Mouse (Mus musculus): ENCODE measurements at regions not wholly inside any gene's neighbourhood (a gene's known extent, or its start where the extent isn't known, plus 50 kb on each side); places are given as distances from the start of the nearest gene placed in this dataset.
A peak's percentile ranks its signal among the peaks of the same experiment; 100 is the strongest.
"Not testable (repeated sequence)": the region's sequence is repeated elsewhere in the genome, so short reads cannot be mapped to it uniquely, and the experiment has no call there.

DNA sequence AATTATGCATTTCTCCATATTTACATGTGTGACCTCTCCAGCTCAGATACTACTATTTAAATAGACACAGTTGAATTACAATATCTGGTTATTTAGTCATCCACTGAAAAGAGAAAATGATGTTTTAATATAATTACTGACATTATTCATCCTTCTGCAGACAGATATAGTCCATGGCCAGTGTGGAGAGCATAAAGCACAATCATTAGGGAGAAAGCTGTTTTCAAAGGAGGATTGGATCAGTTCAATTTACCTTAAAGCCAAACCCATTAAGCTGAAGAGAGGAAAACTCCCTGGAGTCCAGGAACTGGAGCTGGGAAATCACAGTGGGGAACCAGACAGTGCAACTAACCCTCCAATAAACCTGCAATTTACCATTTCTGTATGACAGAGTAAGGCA, 339.8 kb upstream of the Rgs17 start:
- DNase-seq (ENCODE audit: low spot score) = no peak

DNA sequence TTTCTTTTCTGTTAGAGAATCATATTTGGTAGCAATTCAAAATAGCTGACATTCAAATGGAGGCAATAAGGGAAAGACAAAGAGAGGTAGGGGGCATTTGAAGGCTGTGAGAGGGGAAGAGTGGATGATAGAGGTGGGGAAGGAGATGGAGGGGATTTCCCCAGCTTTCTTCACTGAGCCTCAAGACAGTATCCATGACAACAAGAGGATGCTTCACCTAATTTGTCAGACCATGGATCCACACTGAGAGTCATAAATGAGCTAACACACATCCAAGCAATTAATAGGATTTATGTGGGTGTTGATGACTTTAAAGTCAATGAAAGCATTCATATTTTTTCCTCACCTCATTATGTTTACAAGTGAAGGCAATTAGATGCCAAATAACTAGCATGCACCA, 343.5 kb upstream of the Rgs17 start:
- DNase-seq (ENCODE audit: low spot score) = no peak

DNA sequence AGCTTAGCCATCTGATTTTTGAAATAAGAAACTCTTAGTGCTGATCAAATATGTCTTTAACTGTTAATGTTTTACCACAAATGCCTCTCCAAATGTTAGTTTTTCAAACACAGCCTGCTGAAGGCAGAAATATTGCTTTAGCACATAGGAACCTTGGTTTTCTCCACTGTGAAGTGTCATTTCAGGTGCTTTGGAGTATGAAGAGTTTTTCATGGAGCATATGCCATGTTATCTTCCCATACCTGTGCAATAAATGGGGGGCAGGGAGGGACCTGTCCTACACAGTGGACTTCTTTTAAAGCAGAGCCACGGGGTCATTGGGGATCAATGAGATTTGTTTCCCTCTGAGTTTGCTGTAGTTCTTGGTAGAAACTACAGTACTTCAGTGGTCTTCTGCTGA, 369.2 kb upstream of the Rgs17 start:
- DNase-seq (ENCODE audit: low spot score) = no peak

DNA sequence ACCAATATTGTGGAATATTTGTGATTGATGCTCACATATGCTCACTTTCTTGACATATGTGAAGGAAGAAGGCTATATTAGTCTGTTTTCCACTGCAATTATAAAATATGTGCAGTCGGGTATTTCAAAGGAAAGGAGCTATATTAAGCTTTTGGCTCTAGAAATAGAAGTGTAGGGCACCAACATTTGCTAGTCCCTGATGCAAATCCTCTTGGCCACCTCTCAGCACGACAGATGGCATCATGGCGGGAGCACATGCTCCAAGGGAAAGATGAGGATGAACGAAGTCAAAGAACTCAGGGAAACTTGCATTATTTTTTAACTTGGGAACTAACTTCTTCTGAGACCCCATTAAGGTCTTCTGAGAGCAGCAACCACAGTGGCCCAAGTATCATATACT, 374.4 kb upstream of the Rgs17 start:
- DNase-seq (ENCODE audit: low spot score) = no peak

DNA sequence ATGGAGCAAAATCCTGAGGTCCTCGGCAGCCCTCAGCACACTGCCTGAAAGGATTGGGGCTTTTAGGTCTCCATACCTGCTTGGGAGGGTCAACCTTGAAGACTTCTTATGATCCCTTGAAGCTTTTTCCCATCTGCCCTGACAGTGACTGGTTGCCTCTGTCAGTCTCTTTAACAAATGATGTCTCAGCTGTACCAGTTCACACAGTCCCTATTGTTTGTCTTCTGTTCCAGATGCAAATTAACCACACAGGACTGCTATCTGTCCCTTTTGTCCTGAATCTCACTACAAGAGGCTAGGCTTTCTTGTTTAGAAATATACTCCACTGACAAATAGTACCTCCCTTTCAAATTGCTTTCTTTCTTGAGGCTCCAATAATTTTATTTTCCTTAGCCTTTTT, 375.6 kb upstream of the Rgs17 start:
- no peak for DNase-seq (ENCODE audit: low spot score)

DNA sequence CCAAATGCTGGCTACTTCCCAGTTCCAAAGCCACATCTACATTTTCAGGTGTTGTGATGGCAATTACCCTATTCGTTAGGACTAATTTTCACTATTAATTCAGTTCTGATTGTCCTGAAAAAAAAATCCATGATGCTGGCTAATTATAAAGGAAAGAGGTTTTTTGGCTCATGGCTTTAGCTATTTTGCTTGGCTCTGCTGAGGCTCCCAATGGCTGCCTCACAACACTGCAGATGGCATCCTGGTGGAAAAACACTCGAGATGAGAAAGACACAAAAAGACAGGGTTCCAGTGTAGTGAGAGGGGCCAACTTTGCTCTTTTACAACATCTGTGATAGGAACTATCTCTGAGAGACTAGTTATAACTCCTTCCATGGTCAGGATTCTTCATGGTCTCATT, 376.5 kb upstream of the Rgs17 start:
- DNase-seq (ENCODE audit: low spot score) = no peak

DNA sequence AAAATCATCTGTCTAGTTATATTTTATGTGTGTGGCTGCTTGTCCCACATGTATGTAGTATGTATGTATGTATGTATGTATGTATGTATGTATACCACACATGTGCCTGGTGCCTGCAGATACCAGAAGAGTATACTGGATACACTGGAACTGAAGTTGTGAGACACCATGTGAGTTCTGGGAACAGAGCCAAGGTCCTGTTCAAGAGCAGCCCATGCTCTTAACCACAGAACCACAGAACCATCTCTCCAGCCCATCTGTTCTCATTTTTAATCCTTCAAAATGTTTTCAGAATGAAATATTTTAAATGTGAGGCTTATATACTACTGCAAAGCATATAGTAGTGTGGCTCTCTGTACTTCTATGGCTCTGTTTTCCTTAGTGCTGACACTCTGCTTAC, 379.3 kb upstream of the Rgs17 start:
- no peak for DNase-seq (ENCODE audit: low spot score)

DNA sequence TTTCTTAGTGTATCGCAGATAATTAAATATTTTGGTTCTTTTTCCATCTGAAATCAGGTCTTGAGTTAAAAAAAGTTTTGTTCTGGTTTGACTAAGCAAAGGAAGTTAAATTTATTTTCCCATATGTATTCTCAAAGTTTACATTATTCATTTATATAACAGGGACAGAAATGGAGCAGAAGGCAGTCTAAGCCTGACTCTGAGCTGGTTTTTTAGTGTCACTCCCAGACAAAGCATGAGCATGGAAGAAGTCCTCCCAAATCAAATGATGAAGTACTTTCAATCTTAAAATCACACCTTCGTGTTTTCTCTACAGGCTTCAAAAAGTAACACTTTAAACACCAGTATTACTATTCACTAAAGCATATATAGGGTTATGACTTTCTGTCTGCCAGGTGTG, 387.2 kb upstream of the Rgs17 start:
- DNase-seq (ENCODE audit: low spot score) = no peak

DNA sequence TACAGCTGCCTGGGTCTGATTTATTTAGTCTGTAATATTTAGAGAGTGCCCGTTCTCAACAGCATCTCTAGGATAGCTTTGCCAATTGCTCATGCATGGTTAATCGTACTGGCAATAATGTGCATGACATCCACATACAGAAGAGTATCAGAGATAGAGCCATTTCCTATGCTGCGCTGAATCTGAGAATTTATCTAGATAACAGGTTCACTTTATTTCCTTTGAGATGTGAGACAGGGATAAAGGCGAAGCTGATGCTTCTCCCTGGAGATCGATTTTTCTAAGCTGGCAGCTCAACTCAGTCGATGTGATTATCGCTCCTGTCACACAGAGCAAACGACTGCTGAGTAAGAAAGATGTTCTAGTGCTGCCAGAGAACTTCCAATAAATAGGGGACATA, 416.7 kb upstream of the Oprm1 start:
- no peak for DNase-seq (ENCODE audit: low spot score)

DNA sequence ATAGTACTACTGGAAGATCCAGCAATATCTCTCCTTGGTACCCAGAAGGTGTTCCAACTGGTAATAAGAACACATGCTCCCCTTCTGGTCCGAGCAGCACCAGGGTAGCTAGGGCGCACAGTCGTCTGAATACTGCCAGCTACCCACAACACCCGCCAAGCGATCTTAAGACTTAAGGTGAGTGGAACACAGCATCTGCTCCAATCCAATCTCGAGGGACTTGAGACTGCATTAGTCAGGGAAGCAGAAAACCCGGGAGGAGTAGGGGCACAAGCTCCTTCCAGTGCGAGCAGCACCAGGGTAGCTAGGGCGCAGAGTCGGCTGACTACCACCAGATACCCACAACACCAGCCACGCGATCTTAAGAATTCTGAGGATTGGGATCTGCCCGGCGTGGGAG, 409.1 kb upstream of the Oprm1 start:
- DNase-seq (ENCODE audit: low spot score) = not testable (repeated sequence)

DNA sequence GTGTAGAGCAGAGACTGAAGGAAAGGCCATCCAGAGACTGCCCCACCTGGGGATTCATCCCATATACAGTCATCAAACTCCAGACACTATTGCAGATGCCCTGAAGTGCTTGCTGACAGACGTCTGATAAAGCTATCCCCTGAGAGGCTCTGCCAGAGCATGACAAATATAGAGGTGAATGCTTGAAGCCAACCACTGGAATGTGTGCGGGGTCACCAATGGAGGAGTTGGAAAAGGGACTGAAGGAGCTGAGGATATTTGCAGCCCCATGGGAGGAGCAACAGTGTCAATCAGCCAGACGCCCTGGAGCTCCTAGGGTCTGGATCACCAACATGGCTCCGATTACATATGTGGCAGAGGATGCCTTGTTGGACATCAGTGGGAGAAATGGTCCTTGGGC, 392.1 kb upstream of the Oprm1 start:
- no peak for DNase-seq (ENCODE audit: low spot score)

DNA sequence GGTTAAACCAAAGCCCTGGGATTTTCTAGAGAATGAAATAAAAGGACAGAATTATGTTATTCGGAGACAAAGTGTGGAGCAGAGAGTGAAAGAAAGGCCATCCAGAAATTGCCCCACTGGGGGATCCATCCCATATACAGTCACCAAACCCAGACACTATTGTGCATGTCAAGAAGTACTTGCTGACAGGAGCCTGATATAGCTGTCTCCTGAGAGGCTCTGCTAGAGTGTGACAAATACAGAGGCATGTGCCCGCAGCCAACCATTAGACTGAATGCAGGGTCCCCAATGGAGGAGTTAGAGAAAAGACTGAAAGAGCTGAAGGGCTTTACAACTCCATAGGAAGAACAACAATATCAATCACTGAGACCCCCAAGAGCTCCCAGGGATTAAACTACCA, 386.6 kb upstream of the Oprm1 start:
- no peak for DNase-seq (ENCODE audit: low spot score)

DNA sequence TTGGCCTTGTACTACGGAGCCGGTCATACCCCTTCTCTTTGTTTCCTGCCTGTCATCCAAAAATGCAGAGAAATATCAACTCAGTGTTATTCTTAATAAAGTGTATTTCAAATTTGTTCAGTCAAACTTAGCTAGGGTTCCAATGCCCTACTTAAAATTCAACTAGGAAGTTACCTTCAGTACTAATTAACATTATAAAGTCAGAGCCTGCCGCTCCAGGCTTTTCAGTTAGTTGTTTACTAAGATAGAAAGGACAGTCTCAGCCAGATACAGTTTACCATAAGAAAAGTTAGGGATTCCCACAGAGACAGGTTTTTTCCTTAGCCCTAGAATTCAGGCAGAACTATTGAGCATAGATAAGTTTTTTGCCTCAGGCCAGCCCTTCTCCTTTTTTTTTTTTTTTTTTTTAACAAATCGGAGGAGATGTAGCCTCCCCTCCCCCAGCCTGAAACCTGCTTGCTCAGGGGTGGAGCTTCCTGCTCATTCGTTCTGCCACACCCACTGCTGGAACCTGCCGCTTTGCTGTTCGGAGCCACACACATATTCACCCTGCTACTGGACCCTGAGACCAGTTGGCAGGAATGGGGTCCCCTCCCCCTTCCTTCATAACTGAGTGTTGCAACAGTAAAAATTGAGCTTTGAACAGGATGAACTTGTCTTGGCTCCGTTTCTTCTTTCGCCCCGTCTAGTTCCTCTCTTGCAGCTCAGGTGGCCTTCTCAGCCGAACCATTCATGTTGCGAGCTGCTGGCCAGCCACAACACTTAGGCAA, 340.8 kb upstream of the Oprm1 start:
- DNase-seq (ENCODE audit: low spot score) = not testable (repeated sequence)

DNA sequence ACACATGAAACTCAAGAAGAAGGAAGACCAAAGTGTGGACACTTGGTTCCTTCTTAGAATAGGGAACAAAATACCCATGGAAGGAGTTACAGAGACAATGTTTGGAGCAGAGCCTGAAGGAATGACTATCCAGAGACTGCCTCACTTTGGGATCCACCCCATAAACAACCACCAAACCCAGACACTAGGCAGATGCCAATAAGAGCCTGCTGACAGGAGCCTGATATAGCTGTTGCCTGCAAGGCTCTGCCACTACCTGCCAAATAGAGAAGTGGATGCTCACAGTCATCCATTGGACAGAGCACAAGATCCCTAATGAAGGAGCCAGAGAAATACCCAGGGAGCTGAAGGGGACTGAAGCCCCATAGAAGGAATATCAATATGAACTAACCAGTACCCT, 340.1 kb upstream of the Oprm1 start:
- DNase-seq (ENCODE audit: low spot score) = not testable (repeated sequence)

DNA sequence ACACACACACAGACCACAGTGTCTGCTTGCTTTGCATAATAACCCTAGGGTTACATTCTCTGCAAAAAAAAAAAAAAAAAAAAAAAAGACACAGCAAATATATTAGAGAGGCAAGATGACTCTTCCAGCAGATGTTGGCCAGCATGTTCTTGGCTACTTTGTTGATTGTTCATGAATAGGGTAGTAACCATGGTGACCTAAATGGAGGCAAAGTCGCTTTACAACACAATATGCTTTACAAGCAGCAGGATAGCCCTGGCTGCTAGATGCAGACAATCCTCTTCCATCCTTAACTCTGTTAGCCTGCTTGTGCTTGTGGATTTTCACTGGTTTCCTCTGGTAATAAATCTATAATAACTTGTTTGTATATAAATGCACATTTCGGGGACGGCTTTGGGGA, 292.5 kb upstream of the Oprm1 start:
- DNase-seq (ENCODE audit: low spot score) = no peak

DNA sequence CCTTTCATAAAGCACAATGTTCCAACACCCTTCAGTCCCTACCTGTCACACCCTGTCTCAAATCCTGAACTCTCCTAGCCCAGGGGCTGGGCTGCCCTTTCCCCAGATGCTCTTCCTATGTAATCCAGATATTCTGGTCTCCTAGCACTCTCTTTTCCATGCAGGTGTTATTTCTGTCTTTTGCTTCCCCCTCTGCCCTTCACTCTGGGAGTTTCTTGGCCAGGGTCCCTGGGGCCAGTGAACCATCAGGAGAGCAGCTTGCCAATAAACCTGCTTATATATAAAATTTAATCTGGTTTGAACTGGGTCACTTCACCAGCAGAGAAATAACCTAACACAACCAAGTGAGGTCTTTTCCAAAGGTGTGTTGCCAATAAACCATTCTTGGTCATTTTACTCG, 278.0 kb upstream of the Oprm1 start:
- no peak for DNase-seq (ENCODE audit: low spot score)

DNA sequence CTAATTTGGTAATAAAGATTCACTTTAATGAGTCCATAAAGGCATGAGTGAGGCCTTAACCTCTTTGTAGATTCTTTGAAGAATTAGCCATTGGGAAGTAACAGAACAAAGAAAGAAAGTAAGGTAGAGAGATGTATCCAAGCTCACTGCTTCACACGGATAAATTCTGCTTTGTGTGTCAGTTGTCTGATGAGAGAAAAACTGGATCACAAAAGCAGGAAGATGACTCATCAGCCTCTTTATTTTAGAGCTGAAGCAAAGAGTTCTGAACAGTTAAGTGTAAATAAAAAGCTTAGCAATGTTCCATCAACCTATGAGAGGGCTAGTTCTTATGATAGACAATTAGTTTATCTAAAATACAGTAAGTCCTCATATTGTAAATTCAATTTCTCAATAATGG, 269.7 kb upstream of the Oprm1 start:
- no peak for DNase-seq (ENCODE audit: low spot score)

DNA sequence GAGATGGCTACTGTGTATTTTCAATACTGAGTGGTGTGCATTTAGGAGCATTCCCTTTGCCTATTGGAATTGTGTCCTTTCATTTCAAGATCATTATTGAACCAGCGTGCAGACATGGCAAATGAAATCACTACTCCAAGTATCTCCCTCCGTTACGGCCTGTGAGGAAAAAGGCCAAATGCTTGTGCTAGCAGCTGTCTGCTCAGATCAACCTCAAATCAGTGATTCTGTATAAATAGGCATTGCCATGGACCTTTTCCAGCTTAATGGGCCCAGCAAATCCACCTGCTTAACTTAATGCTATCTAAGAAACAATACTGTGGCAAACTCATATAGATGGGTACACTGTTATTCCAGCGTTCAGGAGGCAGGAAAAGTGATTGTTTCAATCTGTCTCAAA, 265.6 kb upstream of the Oprm1 start:
- DNase-seq (ENCODE audit: low spot score) = no peak

DNA sequence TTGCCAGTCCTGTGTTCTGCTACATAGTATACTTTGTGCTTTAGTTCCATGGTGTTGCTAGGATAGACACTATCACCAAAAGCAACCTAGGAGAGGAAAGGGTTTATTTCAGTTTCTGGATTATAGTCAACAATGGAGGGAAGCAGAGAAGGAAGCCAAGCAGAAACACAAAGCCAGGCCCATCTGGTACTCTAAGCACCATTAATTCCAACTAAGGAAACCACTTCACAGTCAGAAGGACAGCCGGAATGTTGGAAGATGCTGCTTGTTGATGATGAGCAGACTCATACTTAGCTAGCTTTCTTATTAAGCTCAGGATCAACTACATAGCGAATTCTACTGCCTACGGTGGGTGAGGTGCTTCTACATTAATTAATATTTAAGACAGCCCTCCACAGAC, 263.2 kb upstream of the Oprm1 start:
- no peak for DNase-seq (ENCODE audit: low spot score)

DNA sequence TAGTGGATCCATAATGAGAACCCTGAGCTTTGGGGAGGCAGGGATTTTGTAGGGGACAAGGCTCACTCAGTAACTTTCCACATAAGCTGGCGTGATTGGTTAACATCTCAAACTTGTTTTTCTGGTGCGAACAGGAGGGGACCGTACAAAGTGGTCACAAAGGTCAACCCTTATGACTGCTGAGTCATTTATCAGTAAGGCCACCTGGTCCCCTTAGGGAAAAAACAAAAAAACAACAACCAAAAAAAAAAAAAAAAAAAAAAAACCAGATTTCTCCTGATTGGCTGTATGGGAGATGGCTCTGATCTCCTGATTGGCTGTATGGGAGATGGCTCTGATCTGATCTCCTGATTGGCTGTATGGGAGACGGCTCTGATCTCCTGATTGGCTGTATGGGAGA, 244.0 kb upstream of the Oprm1 start:
- DNase-seq (ENCODE audit: low spot score) = peak; percentile 8

DNA sequence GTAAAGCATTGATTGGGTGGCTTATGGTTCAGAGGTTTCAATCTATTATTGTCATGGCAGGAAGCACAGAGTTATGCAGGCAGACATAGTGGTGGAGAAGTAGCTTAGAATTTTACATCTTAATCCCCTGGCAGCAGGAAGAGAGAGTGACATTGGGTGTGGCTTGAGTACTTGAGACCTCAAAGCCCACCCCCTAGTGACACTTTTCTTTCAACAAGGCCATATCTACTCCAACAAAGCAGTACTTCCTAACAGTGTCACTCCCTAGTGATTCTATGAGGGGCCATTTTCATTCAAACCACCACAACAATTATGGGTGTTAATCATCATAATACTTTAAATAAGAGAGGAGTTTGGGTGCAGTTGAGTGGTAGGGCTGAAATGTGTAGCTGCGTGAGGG, 195.8 kb upstream of the Oprm1 start:
- no peak for DNase-seq (ENCODE audit: low spot score)

DNA sequence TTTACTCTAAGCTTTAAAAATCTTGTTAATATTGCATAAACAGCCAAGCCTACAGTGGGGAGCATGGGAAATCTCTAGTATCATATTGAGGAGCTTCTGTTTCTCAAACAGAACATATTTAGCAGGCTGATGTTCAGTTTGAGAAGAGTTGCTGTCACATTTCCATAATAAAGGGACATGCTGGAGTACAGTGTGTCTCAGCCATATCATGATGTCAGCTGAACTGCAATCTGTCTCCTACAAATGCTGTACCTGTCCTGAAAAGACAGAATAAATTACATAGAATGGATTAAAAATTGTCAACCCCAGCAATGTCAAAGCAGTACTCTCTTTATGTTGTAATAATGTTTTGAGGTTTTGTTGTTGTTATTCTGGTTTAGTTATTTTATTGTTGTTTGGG, 179.7 kb upstream of the Oprm1 start:
- no peak for DNase-seq (ENCODE audit: low spot score)

DNA sequence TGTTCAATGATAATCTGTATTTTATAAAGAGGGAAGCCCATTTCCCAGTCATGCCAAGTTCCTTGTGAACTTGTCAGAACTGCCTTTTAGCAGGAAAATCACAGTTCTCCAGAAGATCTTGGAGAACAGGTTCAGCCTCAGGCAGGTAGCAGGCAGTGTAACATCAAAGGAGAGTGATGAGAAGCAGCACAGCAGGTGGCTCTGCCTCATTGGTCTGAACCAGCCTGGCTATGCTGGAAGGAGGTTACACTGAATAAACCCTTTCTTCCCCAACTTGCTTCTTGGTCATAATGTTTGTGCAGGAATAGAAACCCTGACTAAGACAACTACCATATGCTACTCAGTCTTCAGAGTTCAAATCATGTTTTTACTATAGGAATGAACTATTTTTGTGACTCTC, 172.5 kb upstream of the Oprm1 start:
- DNase-seq (ENCODE audit: low spot score) = not testable (repeated sequence)

DNA sequence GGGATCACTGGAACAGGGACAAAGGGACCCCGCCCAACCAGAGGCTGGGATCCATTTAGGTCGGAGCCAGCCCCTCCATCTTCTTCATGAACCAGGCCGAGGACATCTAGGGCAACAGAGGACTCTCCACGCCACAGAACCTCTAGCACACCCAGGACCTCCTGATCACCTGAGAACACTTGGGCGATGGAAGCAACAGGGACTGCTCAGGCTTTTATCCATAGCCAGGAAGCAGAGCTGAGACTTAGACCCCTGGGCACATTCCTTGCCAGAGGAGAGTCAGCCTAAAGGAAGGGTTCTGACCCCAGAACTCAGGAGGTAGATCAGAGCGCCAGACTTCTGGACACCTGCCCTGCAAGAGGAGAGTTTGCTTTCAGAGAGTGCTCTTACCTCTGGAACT, 168.1 kb upstream of the Oprm1 start:
- no peak for DNase-seq (ENCODE audit: low spot score)

DNA sequence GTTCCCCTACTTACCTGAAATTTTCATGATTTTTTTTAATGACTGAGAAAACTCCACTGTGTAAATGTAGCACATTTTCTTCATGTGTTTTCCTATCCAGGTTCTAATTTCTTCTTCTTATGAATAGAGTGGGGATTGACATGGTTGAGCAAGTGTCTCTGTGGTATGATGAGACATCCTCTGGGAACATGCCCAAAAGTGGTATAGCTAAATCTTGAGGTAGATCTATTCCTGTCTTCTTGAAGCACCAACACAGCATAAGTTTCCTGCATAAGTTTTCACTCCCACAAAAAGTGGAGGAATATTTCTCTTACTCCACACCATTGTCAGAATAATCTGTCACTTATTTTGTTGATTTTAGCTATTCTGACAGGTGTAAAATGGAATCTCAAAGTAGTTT, 161.1 kb upstream of the Oprm1 start:
- DNase-seq (ENCODE audit: low spot score) = no peak
